Mouse (Mus musculus): ENCODE data around the gene Pnlip. TPM values are rescaled to one million over a fixed set of nuclear protein-coding genes. Genes with fewer than 3 reads are reported as not detected.
A peak's percentile ranks its signal among the peaks of the same experiment; 100 is the strongest.

The Pnlip gene
- polyA plus RNA-seq, 1 experiment, result 16.2 TPM

- H3K4me3 ChIP-seq (ENCODE audit: low read depth, low read length), result no peak overlapping the region
- H3K27me3 ChIP-seq (ENCODE audit: control insufficient read depth, insufficient read depth, low read length), result no peaks in the 10 kb centered on the region
- 82% methylated on average over 9 of the region's 9 CpGs for WGBS
- H3K27ac ChIP-seq (ENCODE audit: insufficient read depth, low read depth, low read length), result no peak overlapping the region
- no peaks in the 10 kb centered on the region for H3K36me3 ChIP-seq (ENCODE audit: control insufficient read depth, insufficient read depth, low read length)
- H3K4me1 ChIP-seq (ENCODE audit: control insufficient read depth, insufficient read depth, insufficient read length, low read length), result no peaks in the 10 kb centered on the region
- TF ChIP-seq CTCF (IDR thresholded peaks at IDR 0.05; ENCODE audit: extremely low read depth, insufficient read length, insufficient replicate concordance, low read depth, low read length) (no peak), POLR2A (IDR thresholded peaks at IDR 0.05; ENCODE audit: low read depth, low read length) (no peak)
Observed at GRCm38 (mm10) chr19:58625254-58625947, 26.9 kb upstream of the Pnlip start.

- Histone ChIP-seq H3K4me1 (ENCODE audit: control insufficient read depth, insufficient read depth, insufficient read length, low read length) (no peaks in the 10 kb centered on the region), H3K27ac (ENCODE audit: insufficient read depth, low read depth, low read length) (no peak overlapping the region), H3K27me3 (ENCODE audit: control insufficient read depth, insufficient read depth, low read length) (no peaks in the 10 kb centered on the region), H3K36me3 (ENCODE audit: control insufficient read depth, insufficient read depth, low read length) (no peaks in the 10 kb centered on the region), H3K4me3 (ENCODE audit: low read depth, low read length) (no peak overlapping the region)
- TF ChIP-seq CTCF (IDR thresholded peaks at IDR 0.05; ENCODE audit: extremely low read depth, insufficient read length, insufficient replicate concordance, low read depth, low read length), result peak; percentile 32; the same call in 1 of the 2 replicates
- no peak for TF ChIP-seq POLR2A (IDR thresholded peaks at IDR 0.05; ENCODE audit: low read depth, low read length)
- 33% methylated on average over 22 of the region's 22 CpGs for WGBS
Observed at GRCm38 (mm10) chr19:58627406-58628337, 24.6 kb upstream of the Pnlip start.

- Histone ChIP-seq H3K27ac (ENCODE audit: insufficient read depth, low read depth, low read length) (no peak overlapping the region), H3K27me3 (ENCODE audit: control insufficient read depth, insufficient read depth, low read length) (no peaks in the 10 kb centered on the region), H3K36me3 (ENCODE audit: control insufficient read depth, insufficient read depth, low read length) (no peaks in the 10 kb centered on the region), H3K4me1 (ENCODE audit: control insufficient read depth, insufficient read depth, insufficient read length, low read length) (no peaks in the 10 kb centered on the region), H3K4me3 (ENCODE audit: low read depth, low read length) (no peak overlapping the region)
- TF ChIP-seq POLR2A (IDR thresholded peaks at IDR 0.05; ENCODE audit: low read depth, low read length) (no peak), CTCF (IDR thresholded peaks at IDR 0.05; ENCODE audit: extremely low read depth, insufficient read length, insufficient replicate concordance, low read depth, low read length) (no peak)
- 80% methylated on average over 3 of the region's 3 CpGs for WGBS
Observed at GRCm38 (mm10) chr19:58629351-58629773, 22.9 kb upstream of the Pnlip start.

GRCm38 (mm10) chr19:58650036-58650435, 2.3 kb upstream of the Pnlip start:
- WGBS, result 63% methylated on average over 5 of the region's 5 CpGs

DNA sequence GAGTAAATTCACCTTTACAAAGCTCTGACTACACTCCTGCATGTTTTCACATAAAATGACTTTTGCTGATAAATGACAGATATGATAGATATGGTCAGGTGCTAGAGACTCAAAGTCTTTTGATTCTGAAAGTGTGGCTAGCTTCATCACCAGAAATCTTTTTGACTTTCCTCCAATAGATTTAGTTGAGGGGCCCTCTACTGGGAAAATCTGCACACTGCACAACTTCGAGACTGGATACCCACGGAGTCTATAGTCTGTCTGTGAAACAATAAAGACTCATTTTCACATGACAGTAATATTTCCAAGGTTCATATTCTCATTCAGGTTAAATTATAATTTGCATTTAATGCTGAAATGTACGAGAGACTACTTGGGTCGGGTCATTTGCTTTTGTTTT, 9.8 kb downstream of the Pnlip start:
- no peaks in the 10 kb centered on the region for H3K4me1 ChIP-seq (ENCODE audit: control insufficient read depth, insufficient read depth, insufficient read length, low read length)
- no peaks in the 10 kb centered on the region for H3K27me3 ChIP-seq (ENCODE audit: control insufficient read depth, insufficient read depth, low read length)
- 55% methylated on average over 4 of the region's 4 CpGs for WGBS
- TF ChIP-seq CTCF (IDR thresholded peaks at IDR 0.05; ENCODE audit: extremely low read depth, insufficient read length, insufficient replicate concordance, low read depth, low read length) (no peak), POLR2A (IDR thresholded peaks at IDR 0.05; ENCODE audit: low read depth, low read length) (no peak)
- no peak overlapping the region for H3K4me3 ChIP-seq (ENCODE audit: low read depth, low read length)
- H3K36me3 ChIP-seq (ENCODE audit: control insufficient read depth, insufficient read depth, low read length), result no peaks in the 10 kb centered on the region
- no peak overlapping the region for H3K27ac ChIP-seq (ENCODE audit: insufficient read depth, low read depth, low read length)

More at GRCm38 (mm10) chr19:58650036-58650435, 2.3 kb upstream of the Pnlip start:
- Histone ChIP-seq H3K4me3 (ENCODE audit: low read depth, low read length) (no peak overlapping the region), H3K36me3 (ENCODE audit: control insufficient read depth, insufficient read depth, low read length) (no peaks in the 10 kb centered on the region), H3K4me1 (ENCODE audit: control insufficient read depth, insufficient read depth, insufficient read length, low read length) (no peaks in the 10 kb centered on the region), H3K27ac (ENCODE audit: insufficient read depth, low read depth, low read length) (no peak overlapping the region), H3K27me3 (ENCODE audit: control insufficient read depth, insufficient read depth, low read length) (no peaks in the 10 kb centered on the region)
- TF ChIP-seq CTCF (IDR thresholded peaks at IDR 0.05; ENCODE audit: extremely low read depth, insufficient read length, insufficient replicate concordance, low read depth, low read length), result no peak

- no peak overlapping the region for H3K27ac ChIP-seq (ENCODE audit: insufficient read depth, low read depth, low read length)
- 78% methylated on average over 2 of the region's 2 CpGs for WGBS
- no peaks in the 10 kb centered on the region for H3K4me1 ChIP-seq (ENCODE audit: control insufficient read depth, insufficient read depth, insufficient read length, low read length)
- no peaks in the 10 kb centered on the region for H3K36me3 ChIP-seq (ENCODE audit: control insufficient read depth, insufficient read depth, low read length)
- no peak overlapping the region for H3K4me3 ChIP-seq (ENCODE audit: low read depth, low read length)
- no peaks in the 10 kb centered on the region for H3K27me3 ChIP-seq (ENCODE audit: control insufficient read depth, insufficient read depth, low read length)
- no peak for TF ChIP-seq POLR2A (IDR thresholded peaks at IDR 0.05; ENCODE audit: low read depth, low read length)
- TF ChIP-seq CTCF (IDR thresholded peaks at IDR 0.05; ENCODE audit: extremely low read depth, insufficient read length, insufficient replicate concordance, low read depth, low read length), result no peak
Observed at GRCm38 (mm10) chr19:58663317-58663716, 11.0 kb downstream of the Pnlip start.

DNA sequence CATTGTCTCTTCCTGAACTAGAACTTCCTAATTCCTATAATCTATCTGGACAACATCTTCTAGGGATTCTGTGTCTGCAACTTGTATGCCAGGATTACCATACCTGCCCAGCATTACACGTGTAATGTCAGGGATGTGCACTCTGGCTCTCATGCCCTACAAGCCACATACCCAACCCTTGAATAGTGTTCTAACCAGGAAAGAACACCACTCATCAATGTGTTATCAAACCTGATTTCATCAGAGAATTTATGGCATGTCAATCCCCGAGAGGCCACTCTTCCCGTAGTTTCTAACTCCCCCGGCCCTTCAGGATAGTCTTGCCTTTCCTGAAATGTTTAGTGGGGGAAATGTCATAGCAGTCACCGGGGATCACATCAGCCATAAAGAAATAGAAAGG, 12.6 kb downstream of the Pnlip start:
- H3K4me1 ChIP-seq (ENCODE audit: control insufficient read depth, insufficient read depth, insufficient read length, low read length), result no peaks in the 10 kb centered on the region
- no peaks in the 10 kb centered on the region for H3K36me3 ChIP-seq (ENCODE audit: control insufficient read depth, insufficient read depth, low read length)
- no peak overlapping the region for H3K27ac ChIP-seq (ENCODE audit: insufficient read depth, low read depth, low read length)
- H3K27me3 ChIP-seq (ENCODE audit: control insufficient read depth, insufficient read depth, low read length), result no peaks in the 10 kb centered on the region
- TF ChIP-seq CTCF (IDR thresholded peaks at IDR 0.05; ENCODE audit: extremely low read depth, insufficient read length, insufficient replicate concordance, low read depth, low read length), result no peak
- no peak for TF ChIP-seq POLR2A (IDR thresholded peaks at IDR 0.05; ENCODE audit: low read depth, low read length)
- WGBS, result 29% methylated on average over 5 of the region's 5 CpGs
- H3K4me3 ChIP-seq (ENCODE audit: low read depth, low read length), result no peak overlapping the region

Data from small intestine, adult 2 months (tissue).